Mouse (Mus musculus) embryonic facial prominence, embryonic 12.5 days (tissue): ENCODE data around the gene 4930502E18Rik. TPM values are rescaled to one million over a fixed set of nuclear protein-coding genes. Genes with fewer than 3 reads are reported as not detected.

ENCODE experiments used
- ATAC-seq: fragments of 200-750 bp; cut with Nextera tagmentation; 2 replicates; pipeline ENCODE4 v1.8.0; 2017; ENCODE audit not compliant: insufficient number of reproducible peaks, insufficient read depth, low FRiP score, low TSS enrichment
- H3K27ac ChIP-seq: fragments of 300-500 bp; sonication (generic); 2 replicates; pipeline ENCODE4 v1.5.1; 2016; ENCODE audit warnings: mild to moderate bottlenecking
- H3K27me3 ChIP-seq: fragments of 300-500 bp; sonication (generic); 2 replicates; pipeline ENCODE4 v1.6.1; 2016; ENCODE audit warnings: mild to moderate bottlenecking, moderate library complexity
- H3K36me3 ChIP-seq: fragments of 300-500 bp; sonication (generic); 2 replicates; pipeline ENCODE4 v1.6.1; 2016; ENCODE audit warnings: mild to moderate bottlenecking
- H3K4me1 ChIP-seq: fragments of 300-500 bp; sonication (generic); 2 replicates; pipeline ENCODE4 v1.6.1; 2016
- H3K4me2 ChIP-seq: fragments of 300-500 bp; sonication (generic); replicated peaks from 2 replicates; pipeline ENCODE4 v1.6.1; 2016; ENCODE audit warnings: mild to moderate bottlenecking, moderate library complexity
- H3K4me3 ChIP-seq: fragments of 300-500 bp; sonication (generic); 2 replicates; pipeline ENCODE4 v1.5.1; 2016; ENCODE audit warnings: mild to moderate bottlenecking
- H3K9ac ChIP-seq: fragments of 300-500 bp; sonication (generic); 2 replicates; pipeline ENCODE4 v1.6.1; 2016; ENCODE audit warnings: mild to moderate bottlenecking, moderate library complexity
- H3K9me3 ChIP-seq: fragments of 300-500 bp; sonication (generic); 2 replicates; pipeline ENCODE4 v1.6.1; 2016; ENCODE audit warnings: mild to moderate bottlenecking, moderate library complexity
- WGBS: fragments of 180-500 bp; shearing (Covaris S2); methylation state at CpG from one replicate; pipeline ENCODE4 v1.1.7; 2016; 5-methylcytosine and 5-hydroxymethylcytosine counted together
- polyA plus RNA-seq: library from polyadenylated mRNA; unstranded; fragments of >200 nt; fragmentation: Nextera tagmentation; extraction: Ambion mirVana; gene quantifications from 2 replicates; pipeline ENCODE4 v1.2.1, GENCODE M21; 2016

4930502E18Rik gene
- polyA plus RNA-seq, 1 experiment from 2014 or later = 0.45 TPM

- Histone ChIP-seq H3K4me3 (no peak overlapping the region), H3K9me3 (0 out of 2 replicates have a peak, but pooled peaks cover 3% of the 10 kb centered on the region), H3K4me2 (no peak overlapping the region), H3K27ac (no peak overlapping the region), H3K4me1 (no peaks in the 10 kb centered on the region), H3K27me3 (no peaks in the 10 kb centered on the region), H3K36me3 (no peaks in the 10 kb centered on the region), H3K9ac (no peak overlapping the region)
- 83% methylated on average over 1 of the region's 1 CpGs for WGBS
- no peak for ATAC-seq
Observed at GRCm38 (mm10) chrX:53752851-53753250, 28.2 kb downstream of the 4930502E18Rik start.

GRCm38 (mm10) chrX:53757736-53758135 lies 33.1 kb downstream of the 4930502E18Rik start, which contains the start of gene 1700013H16Rik:
TSS of gene 1700013H16Rik (minus strand) at chrX:53757831.
- WGBS = 92% methylated on average over 16 of the region's 16 CpGs
- H3K4me1 ChIP-seq = no peaks in the 10 kb centered on the region
- H3K27me3 ChIP-seq = no peaks in the 10 kb centered on the region
- H3K4me2 ChIP-seq = no peak within 1 kb of the TSS
- H3K9me3 ChIP-seq = 0 out of 2 replicates have a peak, but pooled peaks cover 3% of the 10 kb centered on the region
- no peak for ATAC-seq
- no peak within 1 kb of the TSS for H3K4me3 ChIP-seq
- no peak within 1 kb of the TSS for H3K27ac ChIP-seq
- no peaks in the 10 kb centered on the region for H3K36me3 ChIP-seq
- H3K9ac ChIP-seq = no peak within 1 kb of the TSS

- Histone ChIP-seq H3K9me3 (no peaks in the 10 kb centered on the region), H3K27me3 (no peaks in the 10 kb centered on the region), H3K27ac (no peak within 1 kb of the TSS), H3K4me1 (no peaks in the 10 kb centered on the region), H3K9ac (no peak within 1 kb of the TSS), H3K4me3 (no peak within 1 kb of the TSS), H3K4me2 (no peak within 1 kb of the TSS), H3K36me3 (no peaks in the 10 kb centered on the region)
- WGBS = 88% methylated on average over 12 of the region's 12 CpGs
- no peak for ATAC-seq
Observed at GRCm38 (mm10) chrX:53776276-53776675, 51.6 kb downstream of the 4930502E18Rik start, which contains the start of gene Zfp36l3. TSS of gene Zfp36l3 (minus strand) at chrX:53776394.

Other genes starting within 250 kb of the 4930502E18Rik start
- gene Rtl8c, start 116.8 kb upstream of the 4930502E18Rik start, polyA plus RNA-seq = 31.6 and 35.2 TPM in 2 replicates
- not detected in 2 replicates for gene Gm14597, start 115.8 kb upstream of the 4930502E18Rik start, polyA plus RNA-seq
- gene Rtl8a, start 81.1 kb upstream of the 4930502E18Rik start, polyA plus RNA-seq = 66.0 and 67.4 TPM in 2 replicates
- 63.4 and 66.2 TPM in 2 replicates for gene Rtl8b, start 54.4 kb upstream of the 4930502E18Rik start, polyA plus RNA-seq
- gene 1700013H16Rik, start 33.0 kb downstream of the 4930502E18Rik start, polyA plus RNA-seq = not detected in 2 replicates
- not detected in 2 replicates for gene Zfp36l3, start 51.6 kb downstream of the 4930502E18Rik start, polyA plus RNA-seq
- 1.3 and 1.8 TPM in 2 replicates for gene Xlr, start 72.9 kb downstream of the 4930502E18Rik start, polyA plus RNA-seq